Mouse (Mus musculus) cerebellum, postnatal 36 days (tissue): ENCODE measurements at regions not wholly inside any gene's neighbourhood (a gene's known extent, or its start where the extent isn't known, plus 50 kb on each side); places are given as distances from the start of the nearest gene placed in this dataset.
A peak's percentile ranks its signal among the peaks of the same experiment; 100 is the strongest.

ENCODE experiments used
- DNase-seq, 2 experiments: peaks; one replicate each; pipeline ENCODE4 v3.0.0; 2021 to 2022; ENCODE audit warnings: mixed read lengths in 2 of 2

DNA sequence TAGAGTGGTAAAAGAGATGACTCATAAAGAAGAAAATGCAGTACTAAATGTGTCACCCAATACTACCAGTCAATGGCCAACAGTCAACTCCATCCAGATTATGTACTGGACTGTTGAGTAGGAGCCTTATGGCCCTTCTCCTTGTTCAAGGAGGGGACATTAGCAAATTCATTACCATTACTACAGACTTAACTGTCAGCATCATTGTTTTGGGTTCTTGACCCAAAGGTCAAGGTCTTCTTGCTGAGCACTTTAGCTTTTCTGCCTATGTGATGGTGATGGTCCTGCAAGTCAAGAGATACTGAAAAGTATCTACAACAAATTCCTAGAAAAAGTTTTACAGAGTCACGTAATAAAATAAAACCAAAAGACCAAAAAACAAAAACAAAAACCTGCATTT is 1251.4 kb downstream of the Gm37988 start:
- DNase-seq: no peak

DNA sequence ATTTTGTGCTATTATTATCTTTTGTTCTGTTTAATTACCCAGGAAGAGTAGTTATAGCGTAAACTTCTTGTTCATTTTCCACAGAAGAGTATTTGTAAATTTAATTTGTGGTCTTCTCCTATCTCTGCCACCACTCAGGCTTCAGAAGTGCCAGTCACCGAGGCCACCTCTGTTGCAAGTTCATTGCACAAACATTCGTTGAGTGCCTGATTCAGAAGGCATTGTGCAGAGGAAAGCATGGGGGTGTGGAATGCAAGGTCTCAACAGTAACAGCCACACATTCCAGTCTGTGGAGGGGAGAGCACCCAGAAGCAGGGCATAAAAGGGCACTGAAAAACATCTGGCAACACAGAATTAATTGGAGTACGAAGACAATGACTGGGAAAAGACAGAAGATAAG is 1268.9 kb downstream of the Gm37988 start:
- no peak for DNase-seq

DNA sequence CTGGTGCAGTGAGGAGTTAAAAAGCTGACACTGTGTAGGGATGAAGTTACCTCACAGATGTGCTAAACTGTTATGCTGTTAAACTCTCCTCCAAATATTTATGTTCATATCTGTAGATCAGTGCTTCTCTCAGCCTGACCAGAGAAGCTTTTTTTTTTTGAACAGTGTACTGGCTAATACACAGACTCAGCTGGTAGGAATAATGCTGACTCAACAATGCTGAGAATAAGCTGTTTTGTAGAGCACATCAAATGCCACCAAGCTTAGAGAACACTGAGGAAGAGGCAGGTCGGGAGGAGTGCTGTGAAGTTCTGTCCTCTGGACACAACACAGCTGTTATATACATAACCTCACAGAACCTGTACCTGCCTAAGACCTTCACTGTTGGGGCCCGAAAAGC is 1274.2 kb downstream of the Gm37988 start:
- DNase-seq: no peak

DNA sequence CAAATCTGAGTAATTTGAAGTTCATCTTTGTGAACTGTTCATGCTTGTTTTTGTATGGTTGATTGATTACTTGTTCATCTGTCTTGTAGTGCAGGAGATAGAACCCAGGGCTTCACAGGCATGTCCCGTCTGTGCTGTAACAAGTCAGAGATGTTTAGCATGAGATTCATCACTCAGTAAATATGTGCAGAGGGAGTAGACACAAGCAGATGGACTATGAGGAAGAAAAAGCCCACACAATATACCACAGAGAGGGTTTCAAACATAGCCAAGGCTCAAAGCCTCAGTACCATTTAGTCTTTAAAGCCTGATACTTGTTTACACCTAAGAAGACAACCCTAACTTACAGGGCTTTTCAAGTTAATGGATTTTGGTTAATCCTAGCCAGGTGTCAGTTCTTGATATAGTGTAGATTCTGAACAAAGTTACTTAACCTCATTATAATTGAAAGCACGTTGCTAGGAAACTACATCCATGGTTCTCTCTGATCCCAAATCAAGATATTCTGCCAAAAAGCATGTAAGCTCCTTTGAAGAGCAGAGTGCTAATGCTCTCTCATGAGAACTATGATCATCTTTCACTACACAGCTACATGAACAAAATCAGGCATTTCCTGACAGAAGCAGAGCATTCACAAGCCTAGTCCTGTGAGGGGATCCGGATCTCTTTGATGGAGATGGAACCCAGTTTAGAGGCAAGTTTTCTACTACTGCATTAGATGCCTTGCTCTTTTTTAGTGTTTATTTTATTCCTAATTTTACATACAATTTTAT is 1286.7 kb downstream of the Gm37988 start:
- no peak for DNase-seq

DNA sequence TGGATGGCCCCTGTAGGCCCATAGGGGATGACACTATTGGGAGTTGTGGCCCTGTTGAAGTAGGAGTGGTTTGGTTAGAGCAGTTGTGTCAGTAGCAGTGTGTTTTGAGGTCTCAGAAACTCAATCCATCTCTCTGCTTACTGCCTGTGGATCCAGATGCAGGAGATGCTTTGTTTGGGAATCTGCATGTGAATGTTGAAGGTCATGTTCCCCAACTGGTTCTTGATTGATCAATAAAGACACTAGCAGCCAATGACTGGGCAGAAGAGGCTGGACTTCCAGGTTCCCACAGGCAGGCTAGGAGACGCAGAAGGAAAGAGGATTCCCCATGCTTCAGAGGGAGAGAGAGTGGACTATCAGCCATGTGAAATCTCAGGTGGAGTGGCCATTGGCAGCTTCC is 1309.9 kb downstream of the Gm37988 start:
- no peak for DNase-seq

DNA sequence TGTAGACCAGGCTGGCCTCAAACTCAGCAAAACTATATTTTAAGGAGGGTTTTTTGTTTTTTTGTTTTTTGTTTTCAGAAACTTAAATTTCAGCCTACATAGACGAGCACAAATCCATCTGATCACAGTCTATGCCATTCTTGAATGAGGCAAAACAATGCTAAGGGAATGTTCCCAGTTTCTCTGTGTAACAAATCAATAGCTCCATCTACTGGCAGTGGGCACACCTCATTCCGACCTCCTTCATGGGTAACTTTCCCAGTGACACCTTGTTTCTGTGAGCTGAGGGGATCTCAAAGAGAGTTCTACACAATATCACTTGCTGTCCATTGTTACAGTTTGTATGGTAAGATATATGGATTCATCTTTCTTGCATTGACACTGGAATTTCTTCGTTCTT is 1327.4 kb downstream of the Gm37988 start:
- DNase-seq: no peak

DNA sequence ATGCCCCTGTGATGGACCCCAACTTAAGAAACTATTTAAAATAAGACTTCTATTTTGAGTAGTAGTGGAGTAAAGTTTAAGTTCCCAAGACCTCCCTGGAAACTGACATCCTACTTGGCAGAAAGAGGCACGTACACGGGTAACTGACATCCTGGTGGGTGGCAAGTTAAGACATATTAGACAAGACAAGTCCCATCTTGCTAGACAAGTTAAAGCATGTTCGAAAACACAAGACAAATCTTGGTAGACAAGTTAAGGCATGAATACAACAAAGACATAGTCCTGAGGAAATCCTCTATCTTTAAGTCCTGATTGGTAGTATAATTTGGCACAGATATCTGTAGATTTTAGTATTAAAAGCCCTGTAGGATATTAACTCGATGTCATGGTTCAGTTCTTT is 1332.6 kb downstream of the Gm37988 start:
- DNase-seq: no peak

DNA sequence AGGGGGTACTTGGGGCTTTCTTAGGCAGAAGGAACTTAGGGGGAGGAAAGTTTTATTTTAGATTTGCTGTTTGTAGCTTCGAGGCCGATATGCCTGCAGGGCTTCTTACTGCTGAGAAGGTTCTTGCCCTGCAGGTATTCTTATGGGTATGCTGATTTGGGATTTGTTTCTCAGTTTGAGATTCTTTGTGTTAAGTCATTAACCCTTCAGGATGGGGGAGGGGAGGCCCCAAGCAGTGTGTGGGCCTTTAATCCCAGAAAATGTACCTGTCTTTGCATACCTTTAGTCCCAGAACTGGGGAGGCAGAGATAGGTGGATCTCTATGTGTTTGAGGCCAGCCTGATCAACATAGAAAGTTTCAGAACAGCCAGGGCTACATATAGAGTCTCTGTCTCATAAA is 1335.1 kb downstream of the Gm37988 start:
- DNase-seq: no peak

DNA sequence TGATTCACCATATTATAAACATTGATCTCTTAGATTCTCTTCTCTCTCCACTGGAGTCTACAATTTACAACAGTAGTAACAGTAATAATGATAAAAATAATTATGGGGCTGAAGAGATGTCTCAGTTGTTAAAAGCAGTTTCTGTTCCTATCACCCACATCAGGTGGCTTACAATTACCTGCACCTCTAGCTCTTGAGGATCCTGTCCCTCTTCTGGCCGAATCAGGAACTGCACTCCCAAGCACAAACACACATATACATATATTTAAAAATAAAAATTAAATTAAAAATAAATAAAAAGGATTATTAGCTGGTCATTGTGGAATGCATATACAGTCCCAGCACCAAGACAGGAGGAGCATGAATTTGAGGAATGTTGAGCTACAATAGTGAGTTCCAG is 1336.2 kb downstream of the Gm37988 start:
- DNase-seq: peak in 1 of 2 experiments; percentile 3

DNA sequence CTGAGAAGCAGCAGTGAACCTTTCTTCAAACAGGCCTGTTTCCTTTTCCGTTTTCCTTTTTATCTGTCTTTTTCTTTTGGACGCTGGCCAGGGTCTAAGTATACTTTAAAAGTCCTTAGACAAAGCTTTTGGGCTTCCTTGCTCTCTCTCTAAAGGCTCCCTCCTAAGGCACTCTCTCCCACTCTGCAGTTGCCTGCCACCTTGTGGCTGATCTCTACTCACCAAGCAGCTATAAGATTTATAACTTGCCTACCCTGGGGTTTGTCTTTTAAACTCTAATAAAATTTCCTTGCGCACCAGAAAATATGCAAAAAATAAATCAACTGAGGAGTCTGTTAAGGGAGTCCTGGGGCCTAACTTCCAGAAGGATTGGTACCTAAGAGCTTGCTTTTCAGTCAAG is 1344.7 kb downstream of the Gm37988 start:
- no peak for DNase-seq
